Mouse (Mus musculus) MEL (cell line): Measurements from ENCODE around the gene Pzp. TPM values are rescaled to one million over a fixed set of nuclear protein-coding genes. Genes with fewer than 3 reads are reported as not detected.

Source experiments
- DNase-seq: peaks from one replicate; pipeline ENCODE4 v3.0.0; 2011; ENCODE audit warnings: low read depth, low spot score
- H3K27ac ChIP-seq: 2 replicates; pipeline ENCODE4 v1.5.1; 2012; ENCODE audit warnings: low read depth, mild to moderate bottlenecking, control low read depth, low read length, moderate library complexity; ENCODE audit not compliant: control insufficient read depth
- H3K27me3 ChIP-seq, 2 experiments: fragments of 150-350 bp in 1 of 2; sonication (generic) in 1 of 2; 2 replicates each; pipeline ENCODE4 v1.6.1; 2012; ENCODE audit warnings: low read length in 2 of 2, mild to moderate bottlenecking in 2 of 2, improper control_type of control experiment in 1 of 2, moderate library complexity in 1 of 2; ENCODE audit not compliant: insufficient read depth in 2 of 2, control insufficient read depth in 1 of 2
- H3K36me3 ChIP-seq, 2 experiments: 2 replicates each; pipeline ENCODE4 v1.6.1; 2012 to 2014; ENCODE audit warnings: low read length in 2 of 2, improper control_type of control experiment in 1 of 2, inconsistent platforms in 1 of 2, mild to moderate bottlenecking in 1 of 2; ENCODE audit not compliant: insufficient read depth in 2 of 2, control insufficient read depth in 1 of 2
- H3K4me1 ChIP-seq, 2 experiments: fragments of 150-350 bp in 1 of 2; sonication (generic) in 1 of 2; 2 replicates each; pipeline ENCODE4 v1.6.1; 2012; ENCODE audit warnings: low read length in 2 of 2, improper control_type of control experiment in 1 of 2, mild to moderate bottlenecking in 1 of 2; ENCODE audit not compliant: insufficient read depth in 2 of 2, control insufficient read depth in 1 of 2
- H3K4me3 ChIP-seq, 2 experiments: fragments of 150-350 bp in 1 of 2; sonication (generic) in 1 of 2; 2 replicates each; pipeline ENCODE4 v1.5.1; 2012; ENCODE audit warnings: low read depth in 2 of 2, low read length in 2 of 2, mild to moderate bottlenecking in 2 of 2, moderate library complexity in 2 of 2, control low read depth in 1 of 2, improper control_type of control experiment in 1 of 2; ENCODE audit not compliant: control insufficient read depth in 1 of 2, insufficient read depth in 1 of 2
- H3K79me2 ChIP-seq: 2 replicates; pipeline ENCODE4 v1.6.1; 2012; ENCODE audit warnings: mild to moderate bottlenecking, low read length, moderate library complexity; ENCODE audit not compliant: control insufficient read depth, poor library complexity, insufficient read depth
- H3K9ac ChIP-seq: 2 replicates; pipeline ENCODE4 v1.6.1; 2012; ENCODE audit warnings: low read depth, mild to moderate bottlenecking, control low read depth, low read length, moderate library complexity; ENCODE audit not compliant: control insufficient read depth, poor library complexity, severe bottlenecking
- H3K9me3 ChIP-seq: fragments of 150-350 bp; sonication (generic); replicated peaks from 2 replicates; pipeline ENCODE4 v1.6.1; 2012; ENCODE audit warnings: mild to moderate bottlenecking, low read length, improper control_type of control experiment, moderate library complexity; ENCODE audit not compliant: insufficient read depth
- BHLHE40 ChIP-seq: IDR thresholded peaks from 2 replicates; pipeline ENCODE4 v1.6.1; 2012; ENCODE audit warnings: low read depth, mild to moderate bottlenecking, inconsistent platforms, low read length, improper control_type of control experiment, borderline replicate concordance
- CHD1 ChIP-seq: IDR thresholded peaks from 2 replicates; pipeline ENCODE4 v1.6.1; 2012; ENCODE audit warnings: low read depth, mild to moderate bottlenecking, inconsistent platforms, low read length, improper control_type of control experiment
- E2F4 ChIP-seq: IDR thresholded peaks from 2 replicates; pipeline ENCODE4 v1.6.1; 2011; ENCODE audit warnings: low read depth, low read length, improper control_type of control experiment, borderline replicate concordance
- GATA1 ChIP-seq: IDR thresholded peaks from 2 replicates; pipeline ENCODE4 v1.6.1; 2011; ENCODE audit warnings: low read depth, low read length, improper control_type of control experiment
- KAT2A ChIP-seq: conservative IDR thresholded peaks from 2 replicates; pipeline ENCODE4 v1.6.1; 2012; ENCODE audit warnings: low read depth, low read length, improper control_type of control experiment, inconsistent platforms
- MAX ChIP-seq: IDR thresholded peaks from 2 replicates; pipeline ENCODE4 v1.6.1; 2011; ENCODE audit warnings: low read length, improper control_type of control experiment
- MAZ ChIP-seq: IDR thresholded peaks from 2 replicates; pipeline ENCODE4 v1.6.1; 2012; ENCODE audit warnings: low read depth, mild to moderate bottlenecking, inconsistent platforms, low read length, improper control_type of control experiment
- MEF2A ChIP-seq: IDR thresholded peaks from 2 replicates; pipeline ENCODE4 v1.6.1; 2014; ENCODE audit warnings: low read depth, mild to moderate bottlenecking, inconsistent platforms, low read length, improper control_type of control experiment; ENCODE audit not compliant: poor library complexity, insufficient replicate concordance, severe bottlenecking; ENCODE audit errors: extremely low read depth
- MXI1 ChIP-seq: IDR thresholded peaks from 2 replicates; pipeline ENCODE4 v1.6.1; 2011; ENCODE audit warnings: mild to moderate bottlenecking, low read depth, low read length, improper control_type of control experiment
- MYC ChIP-seq: IDR thresholded peaks from 2 replicates; pipeline ENCODE4 v1.6.1; 2011; ENCODE audit warnings: low read depth, mild to moderate bottlenecking, low read length, improper control_type of control experiment, moderate library complexity
- NELFE ChIP-seq: IDR thresholded peaks from 2 replicates; pipeline ENCODE4 v1.6.1; 2011; ENCODE audit warnings: low read depth, low read length, improper control_type of control experiment
- NRF1 ChIP-seq: IDR thresholded peaks from 2 replicates; pipeline ENCODE4 v1.6.1; 2014; ENCODE audit warnings: low read depth, mild to moderate bottlenecking, inconsistent platforms, low read length, improper control_type of control experiment, moderate library complexity; ENCODE audit not compliant: poor library complexity, insufficient read depth, severe bottlenecking
- POLR2A ChIP-seq, 2 experiments: IDR thresholded peaks; 2 replicates each; pipeline ENCODE4 v1.6.1; 2011 to 2012; ENCODE audit warnings: low read length in 2 of 2, mild to moderate bottlenecking in 2 of 2, control low read depth in 1 of 2, improper control_type of control experiment in 1 of 2, low read depth in 1 of 2, moderate library complexity in 1 of 2; ENCODE audit not compliant: control insufficient read depth in 1 of 2, insufficient read depth in 1 of 2, poor library complexity in 1 of 2
- RCOR1 ChIP-seq: IDR thresholded peaks from 2 replicates; pipeline ENCODE4 v1.6.1; 2012; ENCODE audit warnings: low read depth, mild to moderate bottlenecking, inconsistent platforms, low read length, improper control_type of control experiment
- SIN3A ChIP-seq: IDR thresholded peaks from 2 replicates; pipeline ENCODE4 v1.6.1; 2012; ENCODE audit warnings: low read length, improper control_type of control experiment, inconsistent platforms
- TBP ChIP-seq: IDR thresholded peaks from 2 replicates; pipeline ENCODE4 v1.8.0; 2011; ENCODE audit warnings: low read depth, low read length, improper control_type of control experiment
- ZC3H11A ChIP-seq: IDR thresholded peaks from 2 replicates; pipeline ENCODE4 v1.6.1; 2012; ENCODE audit warnings: low read depth, mild to moderate bottlenecking, inconsistent platforms, low read length, improper control_type of control experiment
- ZMIZ1 ChIP-seq: IDR thresholded peaks from 2 replicates; pipeline ENCODE4 v1.6.1; 2012; ENCODE audit warnings: low read depth, mild to moderate bottlenecking, inconsistent platforms, low read length, improper control_type of control experiment, moderate library complexity
- polyA plus RNA-seq, 2 experiments: library from polyadenylated mRNA; stranded (reverse) in 1 of 2; unstranded in 1 of 2; fragments of >175 nt in 1 of 2; fragments of >200 nt in 1 of 2; gene quantifications; 2 replicates each; pipeline versions ENCODE4 v1.2.1 to v1.2.4; 2012; ENCODE audit warnings: low replicate concordance in 2 of 2, low read depth in 1 of 2; ENCODE audit not compliant: insufficient read length in 2 of 2, insufficient read depth in 1 of 2, missing spikeins in 1 of 2
- total RNA-seq: library from RNA; depleted of rRNA; stranded (reverse); fragments of 300-350 nt; gene quantifications from 2 replicates; pipeline ENCODE4 v1.2.3, GENCODE M21; 2012

Gene Pzp
- total and polyA plus RNA-seq, 3 experiments = not detected

- TF ChIP-seq MEF2A = no peak
- no peak for TF ChIP-seq ZMIZ1
- TF ChIP-seq KAT2A = no peak; the same call in 1 of the 2 replicates
- TF ChIP-seq BHLHE40 = 0 out of 2 replicates have a peak, but pooled peaks have one; percentile 8
Measured at GRCm38 (mm10) chr6:128437731-128438316, 88.7 kb downstream of the Pzp start (continued).

GRCm38 (mm10) chr6:128437288-128437687 is 89.2 kb downstream of the Pzp start:
- peak overlapping the region; percentile 92 to 99 for H3K4me3 ChIP-seq
- 0 out of 2 replicates have a peak, but pooled peaks have one; percentile 47 for TF ChIP-seq MAZ
- TF ChIP-seq RCOR1 = 0 out of 2 replicates have a peak, but pooled peaks have one; percentile 8
- TF ChIP-seq KAT2A = no peak
- TF ChIP-seq GATA1 = 0 out of 2 replicates have a peak, but pooled peaks have one; percentile 48
- 0 out of 2 replicates have a peak, but pooled peaks have one; percentile 41 for TF ChIP-seq TBP
- peak; percentile 29; the same call in 1 of the 2 replicates for TF ChIP-seq NELFE
- TF ChIP-seq SIN3A = peak; percentile 48
- peak; percentile 62 for TF ChIP-seq MXI1
- TF ChIP-seq POLR2A (IDR thresholded peaks at IDR 0.05; ENCODE audit: control insufficient read depth in 1 of 2, insufficient read depth in 1 of 2, low read depth in 1 of 2, low read length in 2 of 2, poor library complexity in 1 of 2) = 0 out of 4 replicates have a peak, but pooled peaks of 1 of the 2 experiments have one; percentile 51
- peak; percentile 47; the same call in 1 of the 2 replicates for TF ChIP-seq E2F4
- peak; percentile 74 for TF ChIP-seq MYC
- TF ChIP-seq MAX = peak; percentile 67
- TF ChIP-seq CHD1 = no peak
- TF ChIP-seq NRF1 = 0 out of 2 replicates have a peak, but pooled peaks have one; percentile 1
- no peak for TF ChIP-seq ZC3H11A

More at GRCm38 (mm10) chr6:128437288-128437687, 89.2 kb downstream of the Pzp start:
- DNase-seq = peak; percentile 73
- Histone ChIP-seq H3K4me1 (peaks cover 12 to 19% of the 10 kb centered on the region in 2 experiments), H3K79me2 (peaks cover 19% of the 10 kb centered on the region), H3K9me3 (no peaks in the 10 kb centered on the region), H3K36me3 (peaks cover 19 to 20% of the 10 kb centered on the region in 2 experiments), H3K27ac (peak overlapping the region; percentile 58), H3K9ac (peak overlapping the region; percentile 87), H3K27me3 (no peaks in the 10 kb centered on the region)
